Mouse (Mus musculus): ENCODE results near the gene Exoc2. TPM values are rescaled to one million over a fixed set of nuclear protein-coding genes. Genes with fewer than 3 reads are reported as not detected.

Exoc2 gene
- total and polyA plus RNA-seq, 3 experiments, result 22.1 to 26.0 TPM; not detected in 1

GRCm38 (mm10) chr13:30850736-30851135 lies 123.2 kb downstream of the Exoc2 start:
- no peaks in the 10 kb centered on the region for H3K4me1 ChIP-seq (ENCODE audit: control insufficient read depth in 1 of 2, insufficient read depth in 2 of 2, low read length in 2 of 2)
- H3K9me3 ChIP-seq (replicated peaks; ENCODE audit: insufficient read depth, low read length), result no peaks in the 10 kb centered on the region
- H3K36me3 ChIP-seq (ENCODE audit: control insufficient read depth in 1 of 2, insufficient read depth in 2 of 2, low read length in 2 of 2), result peaks cover 2% of the 10 kb centered on the region in 2 experiments; a peak in 3 of 4 replicates
- H3K27me3 ChIP-seq (ENCODE audit: control insufficient read depth in 1 of 2, insufficient read depth in 2 of 2, low read length in 2 of 2), result no peaks in the 10 kb centered on the region
- H3K27ac ChIP-seq (ENCODE audit: control insufficient read depth, low read depth, low read length), result no peak overlapping the region
- no peak overlapping the region for H3K9ac ChIP-seq (ENCODE audit: control insufficient read depth, low read depth, low read length, poor library complexity, severe bottlenecking)
- DNase-seq (ENCODE audit: low read depth, low spot score), result no peak
- H3K4me3 ChIP-seq (ENCODE audit: control insufficient read depth in 1 of 2, insufficient read depth in 1 of 2, low read depth in 2 of 2, low read length in 2 of 2), result no peak overlapping the region
- no peaks in the 10 kb centered on the region for H3K79me2 ChIP-seq (ENCODE audit: control insufficient read depth, insufficient read depth, low read length, poor library complexity)
- no peak for TF ChIP-seq HCFC1 (IDR thresholded peaks at IDR 0.05; ENCODE audit: low read depth, low read length)
- no peak for TF ChIP-seq MYC (IDR thresholded peaks at IDR 0.05; ENCODE audit: low read depth, low read length)
- no peak for TF ChIP-seq MAX (IDR thresholded peaks at IDR 0.05; ENCODE audit: low read length)
- TF ChIP-seq ETS1 (IDR thresholded peaks at IDR 0.05; ENCODE audit: low read depth, low read length), result no peak

- H3K27me3 ChIP-seq (ENCODE audit: control insufficient read depth in 1 of 2, insufficient read depth in 2 of 2, low read length in 2 of 2), result no peaks in the 10 kb centered on the region
- H3K4me3 ChIP-seq (ENCODE audit: control insufficient read depth in 1 of 2, insufficient read depth in 1 of 2, low read depth in 2 of 2, low read length in 2 of 2), result no peak overlapping the region
- TF ChIP-seq RAD21 (IDR thresholded peaks at IDR 0.05; ENCODE audit: low read depth, low read length) (no peak), MEF2A (IDR thresholded peaks at IDR 0.05; ENCODE audit: extremely low read depth, insufficient replicate concordance, low read depth, low read length, poor library complexity, severe bottlenecking) (no peak), TCF12 (IDR thresholded peaks at IDR 0.05; ENCODE audit: low read depth, low read length) (no peak), ZC3H11A (IDR thresholded peaks at IDR 0.05; ENCODE audit: low read depth, low read length) (no peak), UBTF (IDR thresholded peaks at IDR 0.05; ENCODE audit: borderline replicate concordance, insufficient read depth, low read depth, low read length) (no peak), MYB (IDR thresholded peaks at IDR 0.05; ENCODE audit: low read depth, low read length) (no peak), POLR2A (IDR thresholded peaks at IDR 0.05; ENCODE audit: control insufficient read depth in 1 of 2, insufficient read depth in 1 of 2, low read depth in 1 of 2, low read length in 2 of 2, poor library complexity in 1 of 2) (no peak), GATA1 (IDR thresholded peaks at IDR 0.05; ENCODE audit: low read depth, low read length) (no peak), NRF1 (IDR thresholded peaks at IDR 0.05; ENCODE audit: insufficient read depth, low read depth, low read length, poor library complexity, severe bottlenecking) (no peak), KAT2A (conservative IDR thresholded peaks at IDR 0.05; ENCODE audit: low read depth, low read length) (no peak), USF1 (IDR thresholded peaks at IDR 0.05; ENCODE audit: low read depth, low read length) (no peak), GABPA (IDR thresholded peaks at IDR 0.05; ENCODE audit: low read depth, low read length) (no peak), JUND (IDR thresholded peaks at IDR 0.05; ENCODE audit: low read depth, low read length) (no peak), SMC3 (IDR thresholded peaks at IDR 0.05; ENCODE audit: low read depth, low read length) (no peak), MAX (IDR thresholded peaks at IDR 0.05; ENCODE audit: low read length) (no peak), TAL1 (IDR thresholded peaks at IDR 0.05; ENCODE audit: low read length) (no peak)
- H3K36me3 ChIP-seq (ENCODE audit: control insufficient read depth in 1 of 2, insufficient read depth in 2 of 2, low read length in 2 of 2), result peaks cover 0 to 2% of the 10 kb centered on the region in 2 experiments; a peak in 1 of 4 replicates
- no peaks in the 10 kb centered on the region for H3K79me2 ChIP-seq (ENCODE audit: control insufficient read depth, insufficient read depth, low read length, poor library complexity)
- no peaks in the 10 kb centered on the region for H3K9me3 ChIP-seq (replicated peaks; ENCODE audit: insufficient read depth, low read length)
- DNase-seq (ENCODE audit: low read depth, low spot score), result no peak
- H3K9ac ChIP-seq (ENCODE audit: control insufficient read depth, low read depth, low read length, poor library complexity, severe bottlenecking), result no peak overlapping the region
- no peak overlapping the region for H3K27ac ChIP-seq (ENCODE audit: control insufficient read depth, low read depth, low read length)
- no peaks in the 10 kb centered on the region for H3K4me1 ChIP-seq (ENCODE audit: control insufficient read depth in 1 of 2, insufficient read depth in 2 of 2, low read length in 2 of 2)
Measured at GRCm38 (mm10) chr13:30848001-30848400, 125.9 kb downstream of the Exoc2 start.
